Mouse (Mus musculus) mouse embryonic stem cell (cell line): ENCODE results near the gene Prkg2.

Experiments
- in situ Hi-C, 2 experiments: fragments of 300-500 bp; cut with MboI; formaldehyde crosslinking; loops; 1 replicate in 1 of 2; 3 replicates in 1 of 2; pipeline ENCODE4 v1.14.3; 2019 to 2020; ENCODE audit warnings: low sequenced_read_pairs in 2 of 2, low pct_unique_long_range_greater_than_20kb in 1 of 2, mixed read lengths in 1 of 2; ENCODE audit not compliant: unreplicated experiment in 1 of 2

Gene Prkg2

GRCm38 (mm10) chr5:98986011-98986410 is 51.1 kb downstream of the Prkg2 start:
- in situ Hi-C loops = no loop called here

GRCm38 (mm10) chr5:98985077-98985476 is 52.1 kb downstream of the Prkg2 start:
- in situ Hi-C loops = no loop called here

GRCm38 (mm10) chr5:98981304-98981703 is 55.8 kb downstream of the Prkg2 start:
- in situ Hi-C loops = no loop called here

GRCm38 (mm10) chr5:98978316-98978715 is 58.8 kb downstream of the Prkg2 start:
- in situ Hi-C loops = no loop called here

- in situ Hi-C loops = no loop called here
These were observed 61.1 kb downstream of the Prkg2 start for GRCm38 (mm10) chr5:98975877-98976672.

- in situ Hi-C loops = no loop called here
These were observed 70.5 kb downstream of the Prkg2 start for GRCm38 (mm10) chr5:98966679-98967078.

- in situ Hi-C loops = no loop called here
These were observed 72.0 kb downstream of the Prkg2 start for GRCm38 (mm10) chr5:98965139-98965538.

- in situ Hi-C loops = no loop called here
These were observed 72.8 kb downstream of the Prkg2 start for GRCm38 (mm10) chr5:98964367-98964766.

- in situ Hi-C loops = no loop called here
These were observed 74.7 kb downstream of the Prkg2 start for GRCm38 (mm10) chr5:98962472-98962871.

- in situ Hi-C loops = no loop called here
These were observed 81.6 kb downstream of the Prkg2 start for GRCm38 (mm10) chr5:98955576-98955975.

- in situ Hi-C loops = no loop called here
These were observed 83.8 kb downstream of the Prkg2 start for GRCm38 (mm10) chr5:98953386-98953785.

GRCm38 (mm10) chr5:98951566-98951965 is 85.6 kb downstream of the Prkg2 start:
- in situ Hi-C loops = no loop called here

GRCm38 (mm10) chr5:98950495-98951092 is 86.6 kb downstream of the Prkg2 start:
- in situ Hi-C loops = no loop called here

GRCm38 (mm10) chr5:98949784-98950183 is 87.4 kb downstream of the Prkg2 start:
- in situ Hi-C loops = no loop called here

GRCm38 (mm10) chr5:98946656-98947055 is 90.5 kb downstream of the Prkg2 start:
- in situ Hi-C loops = no loop called here

GRCm38 (mm10) chr5:98946117-98946620 is 91.0 kb downstream of the Prkg2 start:
- in situ Hi-C loops = no loop called here

GRCm38 (mm10) chr5:98943776-98944175 is 93.4 kb downstream of the Prkg2 start:
- in situ Hi-C loops = no loop called here

- in situ Hi-C loops = no loop called here
These were observed 96.4 kb downstream of the Prkg2 start for GRCm38 (mm10) chr5:98940731-98941130.

- in situ Hi-C loops = no loop called here
These were observed 97.4 kb downstream of the Prkg2 start for GRCm38 (mm10) chr5:98939631-98940208.

GRCm38 (mm10) chr5:98939116-98939515 is 98.0 kb downstream of the Prkg2 start:
- in situ Hi-C loops = no loop called here
